Mouse (Mus musculus) midbrain, embryonic 13.5 days (tissue): ENCODE results near the gene Ece1. TPM values are rescaled to one million over a fixed set of nuclear protein-coding genes. Genes with fewer than 3 reads are reported as not detected.

ENCODE experiments used
- ATAC-seq: fragments of 200-750 bp; cut with Nextera tagmentation; 2 replicates; pipeline ENCODE4 v1.8.0; 2017; ENCODE audit warnings: mild to moderate bottlenecking, moderate TSS enrichment, moderate library complexity
- H3K27ac ChIP-seq: fragments of 300-500 bp; sonication (generic); 2 replicates; pipeline ENCODE4 v1.5.1; 2015; ENCODE audit warnings: inconsistent platforms, mild to moderate bottlenecking, moderate library complexity
- H3K27me3 ChIP-seq: fragments of 300-500 bp; sonication (generic); 2 replicates; pipeline ENCODE4 v1.6.1; 2015; ENCODE audit warnings: mild to moderate bottlenecking, inconsistent platforms
- H3K36me3 ChIP-seq: fragments of 300-500 bp; sonication (generic); 2 replicates; pipeline ENCODE4 v1.6.1; 2015; ENCODE audit warnings: mild to moderate bottlenecking, inconsistent platforms
- H3K4me1 ChIP-seq: fragments of 300-500 bp; sonication (generic); replicated peaks from 2 replicates; pipeline ENCODE4 v1.6.1; 2015; ENCODE audit warnings: inconsistent platforms
- H3K4me2 ChIP-seq: fragments of 300-500 bp; sonication (generic); replicated peaks from 2 replicates; pipeline ENCODE4 v1.6.1; 2015; ENCODE audit warnings: moderate library complexity, mild to moderate bottlenecking, inconsistent platforms
- H3K4me3 ChIP-seq: fragments of 300-500 bp; sonication (generic); replicated peaks from 2 replicates; pipeline ENCODE4 v1.5.1; 2015; ENCODE audit warnings: mild to moderate bottlenecking, inconsistent platforms
- H3K9ac ChIP-seq: fragments of 300-500 bp; sonication (generic); replicated peaks from 2 replicates; pipeline ENCODE4 v1.6.1; 2015; ENCODE audit warnings: mild to moderate bottlenecking, inconsistent platforms
- H3K9me3 ChIP-seq: fragments of 300-500 bp; sonication (generic); 2 replicates; pipeline ENCODE4 v1.6.1; 2016; ENCODE audit warnings: mild to moderate bottlenecking, inconsistent platforms
- WGBS: fragments of 180-500 bp; shearing (Covaris S2); methylation state at CpG from one replicate; pipeline ENCODE4 v1.1.7; 2015; 5-methylcytosine and 5-hydroxymethylcytosine counted together
- polyA plus RNA-seq: library from polyadenylated mRNA; unstranded; fragments of >200 nt; fragmentation: Nextera tagmentation; extraction: Ambion mirVana; gene quantifications from 2 replicates; pipeline ENCODE4 v1.2.1, GENCODE M21; 2015

Gene Ece1
- polyA plus RNA-seq, 1 experiment from 2014 or later, result 19.4 TPM

DNA sequence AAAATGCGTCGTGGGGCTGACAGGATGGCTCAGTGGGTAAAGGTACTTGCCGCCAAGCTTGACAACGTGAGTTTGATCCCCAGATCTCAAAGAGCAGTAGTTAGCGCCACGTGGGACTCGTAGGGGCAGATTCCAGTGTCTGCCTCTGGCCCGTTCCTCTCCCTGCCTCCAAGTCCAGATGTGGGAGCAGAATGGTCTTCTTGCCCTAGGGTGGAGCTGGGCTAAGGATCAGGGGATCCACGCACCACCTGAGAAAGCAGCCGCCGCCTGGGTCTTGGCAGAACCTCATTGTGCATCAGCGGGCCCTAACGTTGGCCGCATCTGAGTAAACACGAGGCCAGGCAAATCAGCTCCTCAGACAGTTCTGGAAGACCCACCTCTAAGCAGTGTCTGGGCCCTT lies 61.0 kb downstream of the Ece1 start:
- no peak for ATAC-seq
- peaks cover 31% of the 10 kb centered on the region for H3K4me1 ChIP-seq
- H3K4me2 ChIP-seq, result no peak overlapping the region
- no peak overlapping the region for H3K4me3 ChIP-seq
- H3K27ac ChIP-seq, result no peak overlapping the region
- H3K9ac ChIP-seq, result no peak overlapping the region
- H3K27me3 ChIP-seq, result no peaks in the 10 kb centered on the region
- H3K36me3 ChIP-seq, result no peaks in the 10 kb centered on the region
- 91% methylated on average over 15 of the region's 15 CpGs for WGBS
- H3K9me3 ChIP-seq, result no peaks in the 10 kb centered on the region

GRCm38 (mm10) chr4:137925176-137925575 lies 63.1 kb downstream of the Ece1 start:
- H3K36me3 ChIP-seq, result no peaks in the 10 kb centered on the region
- no peak overlapping the region for H3K9ac ChIP-seq
- no peak overlapping the region for H3K4me3 ChIP-seq
- no peak for ATAC-seq
- no peaks in the 10 kb centered on the region for H3K27me3 ChIP-seq
- no peak overlapping the region for H3K27ac ChIP-seq
- H3K4me1 ChIP-seq, result peaks cover 20% of the 10 kb centered on the region
- H3K4me2 ChIP-seq, result no peak overlapping the region
- no peaks in the 10 kb centered on the region for H3K9me3 ChIP-seq
- WGBS, result 75% methylated on average over 4 of the region's 4 CpGs

DNA sequence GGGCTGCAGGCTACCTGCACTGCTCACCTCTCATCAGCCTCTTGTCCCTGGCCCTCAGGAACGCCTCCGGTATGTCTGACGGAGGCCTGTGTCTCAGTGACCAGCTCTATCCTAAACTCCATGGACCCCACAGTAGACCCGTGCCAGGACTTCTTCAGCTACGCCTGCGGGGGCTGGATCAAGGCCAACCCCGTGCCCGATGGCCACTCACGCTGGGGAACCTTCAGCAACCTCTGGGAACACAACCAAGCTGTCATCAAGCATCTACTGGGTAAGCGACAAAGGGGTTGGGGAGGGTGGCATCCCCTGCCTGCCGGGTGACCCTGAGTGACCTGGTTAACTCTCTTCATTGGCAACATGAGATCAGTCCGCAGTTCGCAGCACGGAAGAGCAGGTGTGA lies 64.1 kb downstream of the Ece1 start:
- ATAC-seq, result no peak
- H3K9ac ChIP-seq, result no peak overlapping the region
- 91% methylated on average over 14 of the region's 14 CpGs for WGBS

DNA sequence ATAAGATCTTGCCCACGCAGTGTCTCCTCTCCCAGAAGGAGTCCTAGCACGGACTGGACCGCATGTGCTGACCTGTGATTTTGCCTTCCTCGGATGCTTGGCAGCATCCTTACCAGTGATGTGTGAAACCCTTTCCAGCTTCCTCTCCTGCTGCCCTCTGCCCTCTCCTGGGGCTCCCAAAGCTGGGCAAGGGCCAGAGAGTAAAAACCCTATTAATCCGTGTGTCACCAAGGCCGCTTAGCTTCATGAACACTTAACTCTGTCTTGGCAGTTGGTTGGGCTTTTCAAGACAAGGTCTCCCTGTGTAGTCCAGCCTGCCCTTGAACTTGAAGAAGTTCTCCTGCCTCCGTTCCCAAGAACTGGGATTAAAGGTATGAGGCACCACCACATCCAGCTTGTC lies 65.1 kb downstream of the Ece1 start:
- no peak overlapping the region for H3K27ac ChIP-seq
- H3K9ac ChIP-seq, result no peak overlapping the region
- peaks cover 26% of the 10 kb centered on the region for H3K4me1 ChIP-seq
- H3K9me3 ChIP-seq, result no peaks in the 10 kb centered on the region
- ATAC-seq, result no peak
- no peak overlapping the region for H3K4me2 ChIP-seq
- H3K4me3 ChIP-seq, result no peak overlapping the region
- 83% methylated on average over 7 of the region's 7 CpGs for WGBS
- no peaks in the 10 kb centered on the region for H3K27me3 ChIP-seq
- H3K36me3 ChIP-seq, result no peaks in the 10 kb centered on the region

More for the DNA sequence above, 64.1 kb downstream of the Ece1 start:
- H3K36me3 ChIP-seq, result no peaks in the 10 kb centered on the region
- H3K4me3 ChIP-seq, result no peak overlapping the region
- H3K27ac ChIP-seq, result no peak overlapping the region
- no peaks in the 10 kb centered on the region for H3K27me3 ChIP-seq
- H3K4me1 ChIP-seq, result peaks cover 20% of the 10 kb centered on the region
- no peaks in the 10 kb centered on the region for H3K9me3 ChIP-seq
- no peak overlapping the region for H3K4me2 ChIP-seq

- no peak overlapping the region for H3K9ac ChIP-seq
- H3K9me3 ChIP-seq, result no peaks in the 10 kb centered on the region
- no peaks in the 10 kb centered on the region for H3K36me3 ChIP-seq
- 89% methylated on average over 12 of the region's 12 CpGs for WGBS
- H3K27me3 ChIP-seq, result no peaks in the 10 kb centered on the region
- ATAC-seq, result no peak
- no peak overlapping the region for H3K4me3 ChIP-seq
- no peak overlapping the region for H3K4me2 ChIP-seq
- H3K4me1 ChIP-seq, result peaks cover 34% of the 10 kb centered on the region
- H3K27ac ChIP-seq, result no peak overlapping the region
These were observed 65.9 kb downstream of the Ece1 start for GRCm38 (mm10) chr4:137927741-137928535.

GRCm38 (mm10) chr4:137928813-137929212 lies 66.8 kb downstream of the Ece1 start:
- Histone ChIP-seq H3K36me3 (no peaks in the 10 kb centered on the region), H3K9ac (no peak overlapping the region), H3K4me2 (no peak overlapping the region), H3K4me3 (no peak overlapping the region), H3K27ac (no peak overlapping the region), H3K27me3 (no peaks in the 10 kb centered on the region), H3K4me1 (peaks cover 36% of the 10 kb centered on the region), H3K9me3 (no peaks in the 10 kb centered on the region)
- 96% methylated on average over 1 of the region's 1 CpGs for WGBS
- ATAC-seq, result no peak

DNA sequence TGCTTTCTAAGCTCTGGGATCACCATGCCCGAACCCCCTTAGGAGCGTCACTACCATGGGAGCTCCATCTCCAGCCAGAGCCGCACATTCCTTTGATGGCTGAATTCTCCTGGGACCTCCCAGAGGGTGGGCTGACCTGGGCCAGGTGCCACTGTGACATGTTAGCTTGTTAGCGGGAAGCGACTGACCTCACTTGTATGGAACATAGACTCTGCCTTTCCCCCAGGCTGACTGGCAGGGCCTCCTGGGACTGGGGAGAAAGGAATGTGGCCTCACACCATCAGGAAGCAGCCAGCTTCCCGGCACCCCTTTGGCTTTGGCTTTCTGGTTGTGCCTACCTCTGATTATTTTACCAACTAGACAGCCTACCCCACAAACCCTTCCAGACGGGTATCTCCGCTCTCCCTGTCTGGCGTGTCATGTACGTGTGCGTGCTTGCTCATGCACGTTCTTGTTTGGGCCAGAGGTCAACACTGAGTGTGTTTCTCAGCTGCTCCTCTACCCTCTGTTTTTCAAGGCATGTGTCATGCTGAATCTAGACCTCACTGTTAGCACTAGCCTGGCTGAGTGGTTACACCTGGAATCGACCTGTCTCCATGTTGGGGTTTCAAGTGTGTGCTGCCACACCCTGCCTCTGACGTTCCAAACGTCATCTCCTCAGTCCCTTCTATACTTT lies 67.4 kb downstream of the Ece1 start:
- Histone ChIP-seq H3K9ac (no peak overlapping the region), H3K36me3 (peaks cover 3% of the 10 kb centered on the region; the same call in 1 of the 2 replicates), H3K27me3 (no peaks in the 10 kb centered on the region), H3K4me2 (no peak overlapping the region), H3K4me3 (no peak overlapping the region), H3K4me1 (peaks cover 36% of the 10 kb centered on the region), H3K9me3 (no peaks in the 10 kb centered on the region), H3K27ac (no peak overlapping the region)
- no peak for ATAC-seq
- WGBS, result 77% methylated on average over 15 of the region's 15 CpGs

DNA sequence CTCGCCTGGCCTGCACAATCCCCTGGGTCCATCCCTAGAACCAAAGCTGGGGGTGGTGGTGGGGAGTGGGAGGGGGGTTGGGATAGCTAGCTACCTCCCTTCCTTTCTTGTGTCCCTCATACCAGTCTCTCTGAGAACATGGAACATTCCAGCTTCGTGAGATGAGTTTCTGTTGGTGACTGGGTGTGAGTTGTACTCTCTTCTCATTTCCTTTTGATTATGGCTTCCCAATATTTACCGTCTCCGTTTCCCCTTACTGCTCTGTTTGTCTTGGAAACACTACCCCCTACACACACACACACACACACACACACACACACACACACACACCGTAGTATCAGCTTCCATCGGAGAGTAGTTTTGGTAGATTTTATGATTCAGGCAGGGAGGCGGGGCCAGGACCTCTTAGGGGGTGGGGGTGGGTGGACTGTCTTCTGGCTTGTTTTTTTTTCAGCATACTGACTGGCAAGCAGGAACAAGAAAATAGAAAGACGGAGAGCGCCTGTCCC lies 68.5 kb downstream of the Ece1 start:
- H3K4me1 ChIP-seq, result peaks cover 36% of the 10 kb centered on the region

DNA sequence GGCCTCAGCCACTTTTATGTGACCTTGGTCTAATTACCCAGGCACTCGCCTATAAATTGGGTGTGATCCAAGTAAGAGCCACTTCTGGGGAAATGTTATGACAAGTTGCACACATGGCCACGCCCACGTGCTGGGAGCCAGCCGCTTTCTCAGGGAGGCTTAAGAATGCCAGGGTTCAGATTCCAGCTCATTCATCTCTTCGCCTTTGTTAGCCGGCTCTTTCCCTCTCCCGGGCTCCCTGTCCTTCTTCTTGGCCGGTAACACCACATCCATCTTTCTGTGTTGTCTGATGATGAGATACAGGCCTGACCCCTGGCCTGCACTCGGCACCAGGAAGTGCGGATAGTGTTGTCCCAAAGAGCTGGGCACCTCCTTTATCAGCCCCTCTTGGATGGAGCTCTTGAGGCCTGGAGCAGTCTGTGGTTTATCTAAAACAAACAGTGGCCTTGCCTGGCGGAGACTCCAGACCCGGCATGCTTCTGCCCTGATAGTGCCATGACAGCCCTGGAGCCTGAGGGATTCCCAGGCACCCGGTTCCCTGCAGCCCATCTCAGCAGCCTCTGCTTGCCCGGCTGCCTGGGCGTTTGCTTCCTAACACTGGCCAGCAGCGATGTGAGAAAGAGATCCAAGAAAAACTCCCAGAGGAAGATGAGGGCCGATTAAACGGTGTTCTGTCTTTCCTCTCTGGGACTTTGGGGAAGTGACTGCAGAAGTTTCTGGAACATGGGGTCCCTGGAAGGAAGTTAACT lies 69.1 kb downstream of the Ece1 start:
- Histone ChIP-seq H3K9ac (no peak overlapping the region), H3K9me3 (no peaks in the 10 kb centered on the region), H3K36me3 (peaks cover 13% of the 10 kb centered on the region), H3K4me2 (no peak overlapping the region), H3K4me1 (peaks cover 36% of the 10 kb centered on the region), H3K27ac (peak overlapping the region; percentile 79), H3K4me3 (no peak overlapping the region), H3K27me3 (no peaks in the 10 kb centered on the region)
- WGBS, result 22% methylated on average over 18 of the region's 18 CpGs
- ATAC-seq, result peak; percentile 49

More for the DNA sequence above, 68.5 kb downstream of the Ece1 start:
- ATAC-seq, result peak; percentile 9; the same call in 1 of the 2 replicates
- Histone ChIP-seq H3K9ac (no peak overlapping the region), H3K4me2 (no peak overlapping the region), H3K27me3 (no peaks in the 10 kb centered on the region), H3K36me3 (peaks cover 13% of the 10 kb centered on the region), H3K4me3 (no peak overlapping the region), H3K9me3 (no peaks in the 10 kb centered on the region), H3K27ac (peak overlapping the region; percentile 79)
- 41% methylated on average over 9 of the region's 9 CpGs for WGBS

- 65% methylated on average over 6 of the region's 6 CpGs for WGBS
- Histone ChIP-seq H3K9me3 (no peaks in the 10 kb centered on the region), H3K9ac (no peak overlapping the region), H3K4me3 (no peak overlapping the region), H3K27ac (0 out of 2 replicates have a peak overlapping the region, but pooled peaks have one; percentile 25), H3K27me3 (no peaks in the 10 kb centered on the region), H3K4me1 (peaks cover 36% of the 10 kb centered on the region), H3K4me2 (no peak overlapping the region), H3K36me3 (peaks cover 27% of the 10 kb centered on the region)
- no peak for ATAC-seq
These were observed 70.6 kb downstream of the Ece1 start for GRCm38 (mm10) chr4:137932554-137933178.

DNA sequence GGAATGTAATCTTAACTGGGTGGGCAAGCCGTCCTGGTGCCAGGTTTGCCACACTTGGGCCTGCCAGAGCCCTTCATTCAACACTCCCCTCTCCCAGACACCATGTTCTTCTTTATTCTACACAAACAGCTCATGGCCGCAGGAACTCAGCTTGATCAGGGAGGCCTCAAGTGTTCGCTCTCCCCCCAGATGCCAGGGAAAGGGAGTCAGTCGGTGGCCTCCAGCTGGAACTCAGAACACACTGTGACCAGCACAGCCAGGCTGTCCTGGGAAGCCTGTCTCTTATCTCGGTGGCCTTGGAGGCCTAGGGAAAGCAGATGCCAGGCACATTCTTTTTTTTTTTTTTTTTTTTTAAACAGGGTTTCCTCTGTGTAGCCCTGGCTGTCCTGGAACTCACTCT lies 71.3 kb downstream of the Ece1 start:
- 84% methylated on average over 5 of the region's 5 CpGs for WGBS
- peak overlapping the region; percentile 47; the same call in 1 of the 2 replicates for H3K27ac ChIP-seq
- no peak for ATAC-seq

More for the DNA sequence above, 71.3 kb downstream of the Ece1 start:
- H3K9ac ChIP-seq, result no peak overlapping the region
- no peak overlapping the region for H3K4me2 ChIP-seq
- H3K36me3 ChIP-seq, result peaks cover 33% of the 10 kb centered on the region
- no peaks in the 10 kb centered on the region for H3K27me3 ChIP-seq
- no peak overlapping the region for H3K4me3 ChIP-seq
- H3K9me3 ChIP-seq, result no peaks in the 10 kb centered on the region
- H3K4me1 ChIP-seq, result peaks cover 36% of the 10 kb centered on the region
